Mouse (Mus musculus) gastrocnemius, postnatal 36 days (tissue): ENCODE results near the gene Adgb. TPM values are rescaled to one million over a fixed set of nuclear protein-coding genes. Genes with fewer than 3 reads are reported as not detected.

ENCODE experiments used
- DNase-seq, 2 experiments: peaks; one replicate each; pipeline ENCODE4 v3.0.0; 2022
- intact Hi-C: fragments of 180-260 bp; cut with DNase I; formaldehyde crosslinking; loops from one replicate; pipeline ENCODE4 v1.15.1; 2025
- total RNA-seq, 2 experiments: library from RNA; stranded (reverse); gene quantifications; 2 replicates each; pipeline ENCODE4 v1.2.3; 2021

Adgb gene
- total RNA-seq, 2 experiments from 2014 or later: 0.08 TPM; not detected in 1

GRCm38 (mm10) chr10:10352184-10352583 lies 119.9 kb downstream of the Adgb start:
- intact Hi-C loops: no loop called here
- no peak for DNase-seq

GRCm38 (mm10) chr10:10350550-10350949 lies 121.6 kb downstream of the Adgb start:
- intact Hi-C loops: no loop called here
- DNase-seq: no peak

- intact Hi-C loops: no loop called here
- DNase-seq: no peak
Measured at GRCm38 (mm10) chr10:10343930-10344329, 128.2 kb downstream of the Adgb start.

GRCm38 (mm10) chr10:10325560-10325959 lies 146.6 kb downstream of the Adgb start:
- intact Hi-C loops: no loop called here

GRCm38 (mm10) chr10:10322961-10323360 lies 149.2 kb downstream of the Adgb start:
- intact Hi-C loops: loop anchor here (5.0 kb wide), 2 partner anchors 421 to 511 kb away; partner anchors contain the start of gene Stxbp5
- DNase-seq: no peak

More at GRCm38 (mm10) chr10:10325560-10325959, 146.6 kb downstream of the Adgb start:
- DNase-seq: peak in 1 of 2 experiments; percentile 4

- intact Hi-C loops: loop anchor here (5.0 kb wide), 2 partner anchors 419 to 509 kb away; partner anchors contain the start of gene Stxbp5
- DNase-seq: peak; percentile 37 to 58
Measured at GRCm38 (mm10) chr10:10321119-10321781, 150.9 kb downstream of the Adgb start.

- no peak for DNase-seq
- intact Hi-C loops: loop anchor here (5.0 kb wide), 2 partner anchors 418 to 508 kb away; partner anchors contain the start of gene Stxbp5
Measured at GRCm38 (mm10) chr10:10320364-10321083, 151.6 kb downstream of the Adgb start.

GRCm38 (mm10) chr10:10318086-10318485 lies 154.0 kb downstream of the Adgb start:
- intact Hi-C loops: no loop called here

GRCm38 (mm10) chr10:10315631-10316030 lies 156.5 kb downstream of the Adgb start:
- intact Hi-C loops: no loop called here
- DNase-seq: no peak

More at GRCm38 (mm10) chr10:10318086-10318485, 154.0 kb downstream of the Adgb start:
- no peak for DNase-seq

GRCm38 (mm10) chr10:10314521-10314920 lies 157.6 kb downstream of the Adgb start:
- no peak for DNase-seq
- intact Hi-C loops: no loop called here

- no peak for DNase-seq
- intact Hi-C loops: no loop called here
Measured at GRCm38 (mm10) chr10:10309877-10310426, 162.2 kb downstream of the Adgb start.

GRCm38 (mm10) chr10:10309056-10309455 lies 163.1 kb downstream of the Adgb start:
- intact Hi-C loops: no loop called here
- no peak for DNase-seq

- DNase-seq: no peak
- intact Hi-C loops: no loop called here
Measured at GRCm38 (mm10) chr10:10307384-10307783, 164.7 kb downstream of the Adgb start.

GRCm38 (mm10) chr10:10304370-10304769 lies 167.8 kb downstream of the Adgb start:
- intact Hi-C loops: no loop called here
- no peak for DNase-seq

- intact Hi-C loops: no loop called here
- no peak for DNase-seq
Measured at GRCm38 (mm10) chr10:10301692-10302091, 170.4 kb downstream of the Adgb start.

- DNase-seq: no peak
- intact Hi-C loops: no loop called here
Measured at GRCm38 (mm10) chr10:10300915-10301439, 171.1 kb downstream of the Adgb start.

- no peak for DNase-seq
- intact Hi-C loops: no loop called here
Measured at GRCm38 (mm10) chr10:10299987-10300386, 172.1 kb downstream of the Adgb start.

- intact Hi-C loops: no loop called here
- DNase-seq: no peak
Measured at GRCm38 (mm10) chr10:10287221-10287867, 184.8 kb downstream of the Adgb start.
